Mouse (Mus musculus) thymus, adult 2 months (tissue): ENCODE results near the gene Ovch2. TPM values are rescaled to one million over a fixed set of nuclear protein-coding genes. Genes with fewer than 3 reads are reported as not detected.

Source experiments
- DNase-seq: peaks from one replicate; pipeline ENCODE4 v3.0.0; 2021
- H3K27ac ChIP-seq: fragments of 200-500 bp; 2 replicates; pipeline ENCODE4 v1.5.1; 2012; ENCODE audit warnings: low read length, control low read depth; ENCODE audit not compliant: control insufficient read depth, insufficient read depth
- H3K27me3 ChIP-seq: fragments of 200-500 bp; 2 replicates; pipeline ENCODE4 v1.6.1; 2012; ENCODE audit warnings: mild to moderate bottlenecking, low read length, moderate library complexity, mixed read lengths; ENCODE audit not compliant: control insufficient read depth, insufficient read depth
- H3K36me3 ChIP-seq: fragments of 200-500 bp; 2 replicates; pipeline ENCODE4 v1.6.1; 2012; ENCODE audit warnings: mild to moderate bottlenecking, low read length, moderate library complexity; ENCODE audit not compliant: control insufficient read depth, insufficient read depth
- H3K4me1 ChIP-seq: fragments of 200-500 bp; replicated peaks from 2 replicates; pipeline ENCODE4 v1.6.1; 2012; ENCODE audit warnings: low read length; ENCODE audit not compliant: control insufficient read depth, insufficient read depth
- H3K4me3 ChIP-seq: fragments of 200-500 bp; 2 replicates; pipeline ENCODE4 v1.5.1; 2012; ENCODE audit warnings: mild to moderate bottlenecking, low read length, control low read depth, moderate library complexity; ENCODE audit not compliant: control insufficient read depth, insufficient read depth
- CTCF ChIP-seq: fragments of 200-500 bp; IDR thresholded peaks from 2 replicates; pipeline ENCODE4 v1.5.1; 2012; ENCODE audit warnings: mild to moderate bottlenecking, control low read depth, low read length, moderate library complexity, borderline replicate concordance; ENCODE audit not compliant: control insufficient read depth, poor library complexity, insufficient read depth; ENCODE audit errors: extremely low read depth
- POLR2A ChIP-seq: fragments of 200-500 bp; IDR thresholded peaks from 2 replicates; pipeline ENCODE4 v1.6.1; 2012; ENCODE audit warnings: mild to moderate bottlenecking, low read length, control low read depth, moderate library complexity; ENCODE audit not compliant: control insufficient read depth, poor library complexity, insufficient read depth; ENCODE audit errors: extremely low read depth
- WGBS: fragments of 180-500 bp; shearing (Covaris S2); methylation state at CpG from one replicate; pipeline ENCODE4 v1.1.7; 2018; 5-methylcytosine and 5-hydroxymethylcytosine counted together
- polyA plus RNA-seq: library from polyadenylated mRNA; depleted of rRNA; stranded (reverse); fragments of >200 nt; gene quantifications from 2 replicates; pipeline ENCODE4 v1.2.3, GENCODE M21; 2012

The Ovch2 gene
- polyA plus RNA-seq, 1 experiment, result not detected

DNA sequence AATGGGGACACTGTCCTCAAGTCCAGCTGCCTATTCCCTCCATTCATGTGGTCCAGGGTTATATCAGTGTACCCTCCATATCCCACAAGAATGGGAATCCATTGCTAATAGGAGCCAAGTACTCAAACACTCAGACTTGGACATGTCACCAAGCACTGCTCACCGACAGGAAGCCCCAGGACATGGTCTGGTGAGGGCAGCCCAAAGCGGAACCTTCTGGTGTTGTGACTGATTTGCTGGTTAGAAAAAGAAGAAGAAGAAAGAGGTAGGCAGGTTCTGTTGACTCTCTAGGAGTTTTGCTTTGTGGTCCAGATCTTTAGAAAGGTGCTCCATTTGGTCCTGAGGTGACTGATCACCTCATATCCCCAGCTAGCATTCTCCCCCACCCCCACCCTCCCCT, 44.3 kb downstream of the Ovch2 start:
- Histone ChIP-seq H3K27me3 (no peaks in the 10 kb centered on the region; the same call in 1 of the 2 replicates), H3K4me1 (no peaks in the 10 kb centered on the region), H3K4me3 (no peak overlapping the region), H3K36me3 (no peaks in the 10 kb centered on the region), H3K27ac (no peak overlapping the region)
- WGBS, result 60% methylated on average over 2 of the region's 2 CpGs
- TF ChIP-seq CTCF (no peak), POLR2A (no peak)
- DNase-seq, result no peak

DNA sequence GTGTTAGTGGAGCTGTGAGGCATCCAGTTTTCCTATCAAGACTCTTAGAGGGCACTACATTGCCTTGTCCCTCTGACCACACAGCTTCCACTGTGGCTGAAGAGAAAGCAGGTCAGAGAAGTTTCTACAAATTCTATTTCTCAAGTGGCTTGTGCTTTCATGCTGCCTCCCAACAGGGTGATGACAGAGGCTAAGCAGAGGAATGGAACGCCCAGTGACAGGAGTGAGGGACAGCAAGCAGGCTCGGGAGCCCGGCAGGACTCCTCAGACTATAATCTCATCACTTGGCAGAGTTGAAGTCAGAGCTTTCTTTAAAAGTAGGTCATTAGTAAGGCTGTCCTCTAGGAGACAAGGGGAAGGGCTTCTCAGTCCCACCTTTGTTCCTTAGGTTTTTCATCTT, 45.1 kb downstream of the Ovch2 start:
- Histone ChIP-seq H3K27me3 (no peaks in the 10 kb centered on the region; the same call in 1 of the 2 replicates), H3K27ac (no peak overlapping the region), H3K36me3 (no peaks in the 10 kb centered on the region), H3K4me3 (no peak overlapping the region), H3K4me1 (no peaks in the 10 kb centered on the region)
- DNase-seq, result no peak
- WGBS, result 75% methylated on average over 3 of the region's 3 CpGs
- no peak for TF ChIP-seq POLR2A
- TF ChIP-seq CTCF, result no peak

DNA sequence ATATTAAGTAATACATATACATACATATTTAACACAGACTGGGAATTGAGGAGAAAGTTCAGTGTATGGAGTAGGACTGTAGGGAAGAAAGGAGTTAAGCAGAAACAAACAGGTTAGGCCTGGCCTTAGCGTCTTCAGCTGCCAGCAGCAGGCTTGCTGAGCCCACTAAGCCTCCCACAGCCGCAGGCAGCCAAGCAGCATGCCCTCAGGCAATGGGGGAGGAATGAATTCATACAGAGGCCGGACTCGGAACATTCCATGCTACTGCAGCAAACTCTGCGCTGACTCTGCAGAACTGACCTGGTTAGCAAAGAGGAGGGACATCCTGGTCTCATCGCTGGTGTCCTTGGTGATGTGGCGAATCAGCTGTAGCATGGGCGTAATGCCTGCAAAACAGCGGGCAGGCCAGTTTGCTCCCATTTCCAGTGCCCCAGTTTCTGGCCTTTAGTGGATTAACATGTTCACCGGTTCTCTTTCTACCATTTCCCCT, 48.9 kb downstream of the Ovch2 start:
- Histone ChIP-seq H3K4me3 (no peak overlapping the region), H3K4me1 (no peaks in the 10 kb centered on the region), H3K27me3 (no peaks in the 10 kb centered on the region), H3K27ac (no peak overlapping the region), H3K36me3 (no peaks in the 10 kb centered on the region)
- DNase-seq, result no peak
- TF ChIP-seq POLR2A (no peak), CTCF (no peak)
- WGBS, result 93% methylated on average over 10 of the region's 10 CpGs

DNA sequence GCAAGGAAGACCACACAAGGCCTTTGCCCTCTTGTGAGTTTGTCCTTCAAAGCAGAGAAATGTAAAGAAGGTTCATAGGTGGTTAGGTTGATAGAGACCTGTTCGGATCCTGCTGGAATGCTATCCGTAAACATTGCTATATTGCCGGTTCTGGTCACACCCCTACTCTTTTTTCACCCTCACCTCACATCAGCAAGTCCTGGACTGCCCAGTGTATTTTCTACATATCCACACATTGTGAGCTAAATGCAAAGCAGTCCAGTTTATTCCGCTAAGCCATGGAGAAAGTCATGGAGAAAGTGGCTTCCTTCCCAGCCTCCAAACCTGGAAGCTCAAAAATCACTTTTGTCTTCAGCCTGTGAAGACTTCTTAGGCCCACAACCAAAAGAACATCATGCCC, 51.3 kb downstream of the Ovch2 start:
- Histone ChIP-seq H3K4me3 (no peak overlapping the region), H3K4me1 (no peaks in the 10 kb centered on the region), H3K36me3 (no peaks in the 10 kb centered on the region), H3K27me3 (no peaks in the 10 kb centered on the region), H3K27ac (no peak overlapping the region)
- 92% methylated on average over 4 of the region's 4 CpGs for WGBS
- no peak for DNase-seq
- no peak for TF ChIP-seq CTCF
- TF ChIP-seq POLR2A, result no peak

DNA sequence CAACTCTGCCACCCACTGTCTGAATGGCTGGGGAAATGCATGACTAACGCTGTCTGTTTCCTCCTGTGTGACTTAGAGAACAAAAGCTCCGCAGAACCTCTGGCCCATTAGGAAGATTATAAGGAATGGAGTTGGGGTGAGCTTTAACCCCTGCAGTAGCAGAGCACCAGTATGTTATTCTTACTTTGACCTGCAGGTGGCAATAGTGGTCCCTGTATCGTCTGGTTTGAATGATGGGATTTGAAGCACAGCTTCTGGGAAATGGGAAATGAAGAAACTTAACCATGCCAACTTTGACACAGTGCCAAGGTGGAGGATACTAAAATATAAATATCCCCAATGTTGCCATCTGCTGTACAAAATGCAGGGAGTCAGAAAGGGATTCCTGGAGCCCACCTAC, 51.7 kb downstream of the Ovch2 start:
- WGBS, result 18% methylated on average over 3 of the region's 3 CpGs
- Histone ChIP-seq H3K4me1 (no peaks in the 10 kb centered on the region), H3K27me3 (no peaks in the 10 kb centered on the region), H3K36me3 (no peaks in the 10 kb centered on the region), H3K27ac (no peak overlapping the region), H3K4me3 (no peak overlapping the region)
- peak; percentile 17 for DNase-seq
- TF ChIP-seq POLR2A, result no peak
- TF ChIP-seq CTCF, result no peak

DNA sequence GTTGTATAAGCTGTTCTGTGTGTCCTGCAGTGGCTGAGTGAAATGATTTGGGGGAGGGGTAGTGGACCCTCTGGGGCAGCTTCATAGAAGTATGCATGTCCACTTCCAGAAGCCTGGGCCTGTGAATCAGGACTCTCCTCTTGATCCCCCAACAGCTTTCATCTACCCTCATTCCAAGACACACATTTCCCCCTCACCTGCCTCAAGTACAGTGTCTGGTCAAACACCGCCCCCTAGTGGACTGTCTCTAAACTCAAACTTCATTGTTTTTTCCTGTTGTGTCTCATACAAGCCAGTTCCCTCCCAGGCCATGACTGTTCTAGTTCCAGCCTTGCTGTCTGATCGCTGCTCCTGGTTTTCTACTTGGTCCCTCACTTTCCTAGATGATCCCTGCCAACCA, 53.1 kb downstream of the Ovch2 start:
- WGBS, result 10% methylated on average over 2 of the region's 2 CpGs
- Histone ChIP-seq H3K36me3 (no peaks in the 10 kb centered on the region), H3K27ac (no peak overlapping the region), H3K27me3 (no peaks in the 10 kb centered on the region), H3K4me1 (no peaks in the 10 kb centered on the region), H3K4me3 (no peak overlapping the region)
- no peak for TF ChIP-seq POLR2A
- no peak for TF ChIP-seq CTCF
- DNase-seq, result peak; percentile 73

DNA sequence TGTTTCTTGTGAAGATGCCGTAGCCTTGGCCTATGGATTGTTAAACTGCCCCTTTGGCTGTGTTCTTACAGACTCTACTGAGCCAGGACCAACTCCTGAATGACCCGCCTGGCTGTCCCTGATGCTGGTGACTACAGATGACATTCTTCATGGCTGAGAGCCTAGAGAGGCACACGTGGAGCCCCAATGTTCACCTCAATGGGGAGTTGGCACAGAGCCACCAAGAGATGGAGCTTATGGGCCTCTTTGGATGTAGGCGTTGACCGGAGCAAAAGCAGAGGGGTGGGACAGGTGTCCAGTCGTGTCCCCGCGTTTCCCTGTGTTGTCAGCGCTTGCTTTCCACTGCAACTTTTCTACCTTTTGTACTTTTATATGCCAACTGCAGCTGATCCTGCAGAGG, 53.5 kb downstream of the Ovch2 start:
- DNase-seq, result no peak
- TF ChIP-seq CTCF (no peak), POLR2A (no peak)
- Histone ChIP-seq H3K27ac (no peak overlapping the region), H3K27me3 (no peaks in the 10 kb centered on the region), H3K4me1 (no peaks in the 10 kb centered on the region), H3K4me3 (no peak overlapping the region), H3K36me3 (no peaks in the 10 kb centered on the region)
- WGBS, result 92% methylated on average over 9 of the region's 9 CpGs
